Mouse (Mus musculus) kidney, embryonic 16.5 days (tissue): ENCODE measurements around the gene Lcn6. TPM values are rescaled to one million over a fixed set of nuclear protein-coding genes. Genes with fewer than 3 reads are reported as not detected.

Source experiments
- ATAC-seq: fragments of 200-750 bp; cut with Nextera tagmentation; 2 replicates; pipeline ENCODE4 v1.8.0; 2017; ENCODE audit warnings: moderate TSS enrichment; ENCODE audit not compliant: low FRiP score, low TSS enrichment
- H3K27ac ChIP-seq: fragments of 300-500 bp; sonication (generic); 2 replicates; pipeline ENCODE4 v1.5.1; 2014; ENCODE audit warnings: low read length
- H3K27me3 ChIP-seq: fragments of 300-500 bp; sonication (generic); 2 replicates; pipeline ENCODE4 v1.6.1; 2014; ENCODE audit warnings: low read length, control low read depth, mixed read lengths; ENCODE audit not compliant: insufficient read depth
- H3K36me3 ChIP-seq: fragments of 300-500 bp; sonication (generic); 2 replicates; pipeline ENCODE4 v1.6.1; 2014; ENCODE audit warnings: low read length, control low read depth, mixed read lengths; ENCODE audit not compliant: insufficient read depth
- H3K4me1 ChIP-seq: fragments of 300-500 bp; sonication (generic); 2 replicates; pipeline ENCODE4 v1.6.1; 2014; ENCODE audit warnings: low read length, control low read depth, mixed read lengths; ENCODE audit not compliant: insufficient read depth
- H3K4me2 ChIP-seq: fragments of 300-500 bp; sonication (generic); replicated peaks from 2 replicates; pipeline ENCODE4 v1.6.1; 2014; ENCODE audit warnings: low read depth, low read length
- H3K4me3 ChIP-seq: fragments of 300-500 bp; sonication (generic); 2 replicates; pipeline ENCODE4 v1.5.1; 2014; ENCODE audit warnings: mild to moderate bottlenecking, low read length
- H3K9ac ChIP-seq: fragments of 300-500 bp; sonication (generic); replicated peaks from 2 replicates; pipeline ENCODE4 v1.6.1; 2014; ENCODE audit warnings: low read length
- H3K9me3 ChIP-seq: fragments of 300-500 bp; sonication (generic); 2 replicates; pipeline ENCODE4 v1.6.1; 2016; ENCODE audit warnings: low read length, control low read depth
- polyA plus RNA-seq: library from polyadenylated mRNA; unstranded; fragments of >200 nt; fragmentation: Nextera tagmentation; extraction: Ambion mirVana; gene quantifications from 2 replicates; pipeline ENCODE4 v1.2.1, GENCODE M21; 2015

Gene Lcn6
- polyA plus RNA-seq, 1 experiment from 2014 or later = not detected

GRCm38 (mm10) chr2:25717222-25717621, 40.6 kb downstream of the Lcn6 start:
- H3K36me3 ChIP-seq = no peaks in the 10 kb centered on the region
- no peaks in the 10 kb centered on the region for H3K4me1 ChIP-seq
- no peak overlapping the region for H3K9ac ChIP-seq
- ATAC-seq = no peak
- no peak overlapping the region for H3K4me2 ChIP-seq
- H3K27me3 ChIP-seq = no peaks in the 10 kb centered on the region
- no peak overlapping the region for H3K4me3 ChIP-seq
- H3K27ac ChIP-seq = no peak overlapping the region
- no peaks in the 10 kb centered on the region for H3K9me3 ChIP-seq

Other genes starting within 250 kb of the Lcn6 start
- gene Abca2, start 248.1 kb upstream of the Lcn6 start, polyA plus RNA-seq = 12.7 and 14.3 TPM in 2 replicates
- 3.9 and 8.5 TPM in 2 replicates for gene Clic3, start 219.9 kb upstream of the Lcn6 start, polyA plus RNA-seq
- 33.8 and 35.9 TPM in 2 replicates for gene Paxx, start 215.7 kb upstream of the Lcn6 start, polyA plus RNA-seq
- gene Ptgds, start 206.7 kb upstream of the Lcn6 start, polyA plus RNA-seq = 1.8 and 4.7 TPM in 2 replicates
- gene Lcn12, start 182.9 kb upstream of the Lcn6 start, polyA plus RNA-seq = not detected in 2 replicates
- 105 and 115 TPM in 2 replicates for gene Fbxw5, start 176.0 kb upstream of the Lcn6 start, polyA plus RNA-seq
- 9.5 and 9.6 TPM in 2 replicates for gene C8g, start 175.1 kb upstream of the Lcn6 start, polyA plus RNA-seq
- 40.6 and 43.6 TPM in 2 replicates for gene Traf2, start 129.8 kb upstream of the Lcn6 start, polyA plus RNA-seq
- 372 and 373 TPM in 2 replicates for gene Edf1, start 118.9 kb upstream of the Lcn6 start, polyA plus RNA-seq
- gene Mamdc4, start 101.9 kb upstream of the Lcn6 start, polyA plus RNA-seq = 12.2 and 14.7 TPM in 2 replicates
- 193 and 206 TPM in 2 replicates for gene Phpt1, start 101.6 kb upstream of the Lcn6 start, polyA plus RNA-seq
- 0.18 and 0.22 TPM in 2 replicates for gene Ajm1, start 95.0 kb upstream of the Lcn6 start, polyA plus RNA-seq
- gene Rabl6, start 68.3 kb upstream of the Lcn6 start, polyA plus RNA-seq = 69.8 and 73.9 TPM in 2 replicates
- gene Ccdc183, start 59.1 kb upstream of the Lcn6 start, polyA plus RNA-seq = 0.27 and 0.33 TPM in 2 replicates
- gene Tmem141, start 54.8 kb upstream of the Lcn6 start, polyA plus RNA-seq = 36.1 and 37.6 TPM in 2 replicates
- 2.6 and 3.2 TPM in 2 replicates for gene Fcna, start 48.8 kb upstream of the Lcn6 start, polyA plus RNA-seq
- not detected in 2 replicates for gene Lcn8, start 23.7 kb upstream of the Lcn6 start, polyA plus RNA-seq
- gene Lcn5, start 18.8 kb upstream of the Lcn6 start, polyA plus RNA-seq = not detected in 2 replicates
- not detected in 2 replicates for gene Lcn10, start 5.9 kb downstream of the Lcn6 start, polyA plus RNA-seq
- 0.24 TPM in 1 of 2 replicates, not detected in the other for gene Obp2a, start 23.3 kb downstream of the Lcn6 start, polyA plus RNA-seq
- gene Bmyc, start 30.0 kb downstream of the Lcn6 start, polyA plus RNA-seq = 89.0 and 91.6 TPM in 2 replicates
- gene Obp2b, start 60.2 kb downstream of the Lcn6 start, polyA plus RNA-seq = not detected in 2 replicates
- not detected in 2 replicates for gene Lcn3, start 88.8 kb downstream of the Lcn6 start, polyA plus RNA-seq
- gene Lcn11, start 100.2 kb downstream of the Lcn6 start, polyA plus RNA-seq = not detected in 2 replicates
- gene Gm13539, start 105.5 kb downstream of the Lcn6 start, polyA plus RNA-seq = not detected in 2 replicates
- gene Glt6d1, start 139.1 kb downstream of the Lcn6 start, polyA plus RNA-seq = not detected in 2 replicates
- gene Lcn9, start 146.4 kb downstream of the Lcn6 start, polyA plus RNA-seq = not detected in 2 replicates
- gene Sohlh1, start 170.5 kb downstream of the Lcn6 start, polyA plus RNA-seq = 0.24 TPM in 1 of 2 replicates, not detected in the other
- gene Kcnt1, start 186.9 kb downstream of the Lcn6 start, polyA plus RNA-seq = 0.74 and 0.91 TPM in 2 replicates